Mouse (Mus musculus) neural tube, embryonic 11.5 days (tissue): ENCODE measurements around the gene Fam25c. TPM values are rescaled to one million over a fixed set of nuclear protein-coding genes. Genes with fewer than 3 reads are reported as not detected.

Source experiments
- ATAC-seq: fragments of 200-750 bp; cut with Nextera tagmentation; 2 replicates; pipeline ENCODE4 v1.8.0; 2017; ENCODE audit warnings: moderate number of reproducible peaks, mild to moderate bottlenecking, moderate TSS enrichment, moderate library complexity; ENCODE audit not compliant: insufficient read depth, low FRiP score, low TSS enrichment
- DNase-seq: peaks from one replicate; pipeline ENCODE4 v3.0.0-alpha.2; 2015; ENCODE audit warnings: low spot score
- H3K27ac ChIP-seq: fragments of 300-500 bp; sonication (generic); 2 replicates; pipeline ENCODE4 v1.5.1; 2014; ENCODE audit warnings: low read depth, mild to moderate bottlenecking, low read length
- H3K27me3 ChIP-seq: fragments of 300-500 bp; sonication (generic); 2 replicates; pipeline ENCODE4 v1.6.1; 2014; ENCODE audit warnings: mild to moderate bottlenecking, low read length, mixed read lengths; ENCODE audit not compliant: control insufficient read depth, insufficient read depth
- H3K36me3 ChIP-seq: fragments of 300-500 bp; sonication (generic); 2 replicates; pipeline ENCODE4 v1.6.1; 2014; ENCODE audit warnings: mild to moderate bottlenecking, low read length, moderate library complexity, mixed read lengths; ENCODE audit not compliant: control insufficient read depth, insufficient read depth
- H3K4me1 ChIP-seq: fragments of 300-500 bp; sonication (generic); 2 replicates; pipeline ENCODE4 v1.6.1; 2014; ENCODE audit warnings: low read length, mixed read lengths; ENCODE audit not compliant: control insufficient read depth, insufficient read depth
- H3K4me2 ChIP-seq: fragments of 300-500 bp; sonication (generic); 2 replicates; pipeline ENCODE4 v1.6.1; 2014; ENCODE audit warnings: low read depth, mild to moderate bottlenecking, moderate library complexity
- H3K4me3 ChIP-seq: fragments of 300-500 bp; sonication (generic); 2 replicates; pipeline ENCODE4 v1.5.1; 2014; ENCODE audit warnings: low read depth, low read length
- H3K9ac ChIP-seq: fragments of 300-500 bp; sonication (generic); 2 replicates; pipeline ENCODE4 v1.6.1; 2014; ENCODE audit warnings: mild to moderate bottlenecking, low read length
- H3K9me3 ChIP-seq: fragments of 300-500 bp; sonication (generic); 2 replicates; pipeline ENCODE4 v1.6.1; 2016; ENCODE audit warnings: low read length; ENCODE audit not compliant: control insufficient read depth
- WGBS: fragments of 180-500 bp; shearing (Covaris S2); extraction: QIAGEN DNeasy Blood & Tissue Kit; methylation state at CpG from one replicate; pipeline ENCODE4 v1.1.7; 2014; 5-methylcytosine and 5-hydroxymethylcytosine counted together
- polyA plus RNA-seq: library from polyadenylated mRNA; unstranded; fragments of >200 nt; fragmentation: Nextera tagmentation; extraction: Ambion mirVana; gene quantifications from 2 replicates; pipeline ENCODE4 v1.2.1, GENCODE M21; 2014

The Fam25c gene
- polyA plus RNA-seq, 1 experiment from 2014 or later = not detected

DNA sequence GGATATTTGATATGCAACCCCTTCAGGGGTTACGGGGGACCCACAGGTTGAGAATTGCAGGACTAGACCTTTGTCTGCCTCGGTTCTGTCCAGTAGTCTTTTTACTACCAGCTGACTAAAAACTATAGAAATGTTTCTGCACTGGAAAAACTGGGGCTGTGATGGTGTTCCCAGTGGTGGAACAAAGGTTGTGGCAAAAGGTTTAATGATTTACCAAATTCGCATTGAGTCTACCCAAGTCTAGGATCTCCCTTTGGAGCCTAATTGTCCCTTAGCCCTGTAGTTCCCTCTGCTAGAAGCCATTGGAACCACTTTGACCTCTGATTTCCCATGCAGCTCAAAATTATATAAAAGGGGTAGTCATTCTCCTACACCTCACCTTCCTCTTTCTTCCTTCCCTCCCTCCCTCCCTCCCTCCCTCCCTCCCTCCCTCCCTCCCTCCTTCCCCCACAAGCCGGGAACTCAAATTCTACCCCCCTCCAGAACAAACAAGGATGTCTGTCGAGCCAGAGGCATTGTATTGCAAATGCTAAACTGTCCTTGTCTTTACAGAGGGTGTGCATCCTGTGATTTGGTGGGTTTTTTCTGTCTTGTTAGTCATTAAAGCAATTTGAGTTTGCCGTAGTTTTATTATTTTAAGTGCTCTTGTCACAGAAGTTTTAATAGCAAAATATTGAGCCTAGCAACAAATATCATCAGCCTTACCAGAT, 42.7 kb downstream of the Fam25c start:
- no peaks in the 10 kb centered on the region for H3K27me3 ChIP-seq

DNA sequence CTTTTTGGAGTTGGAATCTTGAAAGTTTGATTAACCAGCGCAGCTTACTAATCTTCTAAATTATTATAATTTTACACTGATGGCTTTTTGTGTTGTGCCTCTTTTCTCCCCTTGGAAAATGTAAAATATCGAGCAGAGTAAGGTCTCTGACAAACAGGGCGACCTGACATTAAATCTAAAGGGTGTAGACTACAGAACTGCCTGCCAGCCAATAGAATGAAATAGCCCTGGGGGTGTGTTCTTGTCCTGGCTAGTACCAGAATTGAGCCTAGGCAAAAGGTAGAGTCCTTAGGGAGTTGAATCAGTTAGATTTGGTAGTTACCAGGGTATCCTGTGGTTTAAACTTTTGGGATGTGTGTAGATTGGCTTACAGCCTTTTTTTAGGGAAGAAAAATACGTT, 43.5 kb downstream of the Fam25c start:
- peak; percentile 24 for DNase-seq
- Histone ChIP-seq H3K27me3 (no peaks in the 10 kb centered on the region), H3K4me3 (peak overlapping the region; percentile 89), H3K9me3 (no peaks in the 10 kb centered on the region), H3K27ac (no peak overlapping the region), H3K4me2 (peak overlapping the region; percentile 69), H3K36me3 (no peaks in the 10 kb centered on the region), H3K9ac (peak overlapping the region; percentile 95), H3K4me1 (peaks cover 13% of the 10 kb centered on the region; the same call in 1 of the 2 replicates)
- ATAC-seq = no peak
- WGBS = 2% methylated on average over 4 of the region's 4 CpGs

More for the DNA sequence above, 42.7 kb downstream of the Fam25c start:
- no peaks in the 10 kb centered on the region for H3K36me3 ChIP-seq
- peak overlapping the region; percentile 69 for H3K4me2 ChIP-seq
- peaks cover 13% of the 10 kb centered on the region; the same call in 1 of the 2 replicates for H3K4me1 ChIP-seq
- 13% methylated on average over 6 of the region's 6 CpGs for WGBS
- peak overlapping the region; percentile 89 for H3K4me3 ChIP-seq
- ATAC-seq = no peak
- no peaks in the 10 kb centered on the region for H3K9me3 ChIP-seq
- DNase-seq = no peak
- H3K9ac ChIP-seq = 0 out of 2 replicates have a peak overlapping the region, but pooled peaks have one; percentile 29
- H3K27ac ChIP-seq = no peak overlapping the region

DNA sequence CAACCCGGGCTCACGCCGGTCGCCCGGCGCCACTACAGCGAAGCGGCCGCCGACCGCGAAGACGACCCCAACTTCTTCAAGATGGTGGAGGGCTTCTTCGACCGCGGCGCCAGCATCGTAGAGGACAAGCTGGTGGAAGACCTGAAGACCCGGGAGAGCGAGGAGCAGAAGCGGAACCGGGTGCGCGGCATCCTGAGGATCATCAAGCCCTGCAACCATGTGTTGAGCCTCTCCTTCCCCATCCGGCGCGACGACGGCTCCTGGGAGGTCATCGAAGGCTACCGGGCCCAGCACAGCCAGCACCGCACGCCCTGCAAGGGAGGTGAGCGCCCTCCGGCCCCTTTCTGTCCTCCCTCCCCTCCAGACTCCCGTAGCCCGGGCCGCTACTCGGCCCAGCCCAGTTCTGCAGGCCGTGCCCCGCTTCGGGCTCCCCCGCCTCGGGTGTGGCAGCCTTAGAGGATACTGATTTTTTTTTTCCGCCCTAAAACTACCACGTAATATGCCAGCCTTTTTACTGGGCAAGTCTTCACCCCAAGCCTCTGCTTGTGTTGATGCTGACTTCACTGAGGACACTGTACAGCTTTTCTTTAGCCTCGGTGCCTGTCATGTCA, 44.1 kb downstream of the Fam25c start:
- Histone ChIP-seq H3K9me3 (no peaks in the 10 kb centered on the region), H3K27ac (peak overlapping the region; percentile 96), H3K4me3 (peak overlapping the region; percentile 89), H3K36me3 (no peaks in the 10 kb centered on the region), H3K4me1 (peaks cover 13% of the 10 kb centered on the region; the same call in 1 of the 2 replicates), H3K4me2 (peak overlapping the region; percentile 69), H3K9ac (peak overlapping the region; percentile 95), H3K27me3 (no peaks in the 10 kb centered on the region)
- ATAC-seq = peak; percentile 37
- DNase-seq = no peak
- WGBS = under 1% methylated on average over 46 of the region's 47 CpGs

DNA sequence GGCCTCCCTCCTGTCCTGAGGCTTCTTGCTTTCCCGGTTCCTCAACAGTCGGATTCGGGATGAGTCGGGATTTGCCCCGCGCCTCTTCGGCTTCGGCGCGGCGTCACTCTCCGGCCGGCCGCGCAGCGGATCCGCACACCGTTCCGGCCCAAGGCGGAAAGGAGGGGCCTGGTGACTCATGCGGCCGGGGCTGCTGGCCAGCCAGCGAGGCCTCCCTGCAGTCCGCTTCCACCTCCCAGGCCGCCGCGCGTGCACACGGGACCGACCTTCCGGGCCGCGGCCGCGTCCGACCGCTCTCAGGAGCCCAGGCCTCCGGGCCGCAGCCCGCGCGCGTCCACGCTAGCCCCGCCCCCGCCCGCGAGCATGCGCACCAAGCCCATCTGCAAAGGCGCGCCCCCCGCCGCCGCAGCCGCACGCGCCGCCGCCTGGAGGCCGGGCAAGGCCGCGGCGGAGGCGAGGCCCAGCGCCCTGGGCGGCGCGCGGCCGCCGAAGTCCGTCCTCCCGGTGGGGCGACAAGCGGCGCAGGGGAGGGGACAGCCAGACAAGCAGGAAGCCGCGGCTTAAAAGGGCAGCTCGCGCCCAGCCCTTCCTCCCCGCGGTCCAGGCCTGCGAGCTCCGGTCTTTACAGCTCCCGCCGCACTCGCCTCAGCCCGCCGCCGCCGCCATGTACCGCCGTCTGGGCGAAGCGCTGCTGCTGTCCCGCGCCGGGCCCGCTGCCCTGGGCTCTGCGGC, 44.8 kb downstream of the Fam25c start, which contains the start of the genes Shld2 and Glud1:
Gene Shld2, minus strand, starts transcription at position 260 of the 732 bp plus-strand sequence.
Gene Glud1, plus strand, starts transcription at position 494 of the 732 bp plus-strand sequence.
- under 1% methylated on average over 69 of the region's 100 CpGs for WGBS

DNA sequence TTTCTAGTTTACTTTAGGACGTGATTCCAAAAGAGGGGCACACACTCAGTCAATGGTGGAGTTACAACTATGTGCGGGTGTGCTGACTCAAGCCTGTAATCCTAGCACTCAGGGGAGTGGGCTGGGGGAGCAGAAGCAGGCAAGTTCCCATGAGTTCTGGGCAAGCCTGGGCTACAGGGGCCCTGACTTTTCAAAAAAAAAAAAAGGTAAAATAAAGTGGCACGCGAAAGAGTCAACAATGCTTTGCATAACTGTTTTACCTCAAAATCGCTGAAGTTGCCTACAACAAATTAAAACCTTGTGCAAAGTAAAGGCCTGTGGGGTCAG, 45.4 kb downstream of the Fam25c start:
- H3K4me3 ChIP-seq = peak overlapping the region; percentile 89
- ATAC-seq (no peak), DNase-seq (no peak)
- no peaks in the 10 kb centered on the region for H3K27me3 ChIP-seq
- H3K4me2 ChIP-seq = peak overlapping the region; percentile 42
- H3K4me1 ChIP-seq = peaks cover 13% of the 10 kb centered on the region; the same call in 1 of the 2 replicates
- peak overlapping the region; percentile 95 for H3K9ac ChIP-seq
- peak overlapping the region; percentile 96 for H3K27ac ChIP-seq
- no peaks in the 10 kb centered on the region for H3K36me3 ChIP-seq
- H3K9me3 ChIP-seq = no peaks in the 10 kb centered on the region
- WGBS = 15% methylated on average over 5 of the region's 5 CpGs

More for the DNA sequence above, 44.8 kb downstream of the Fam25c start, which contains the start of the genes Shld2 and Glud1:
- Histone ChIP-seq H3K9me3 (no peaks in the 10 kb centered on the region), H3K4me2 (peak within 1 kb of the TSS; percentile 69), H3K4me1 (peaks cover 13% of the 10 kb centered on the region; the same call in 1 of the 2 replicates), H3K9ac (peak within 1 kb of the TSS; percentile 95), H3K36me3 (no peaks in the 10 kb centered on the region), H3K4me3 (peak within 1 kb of the TSS; percentile 89), H3K27me3 (no peaks in the 10 kb centered on the region), H3K27ac (peak within 1 kb of the TSS; percentile 96)
- peak; percentile 97 for ATAC-seq
- DNase-seq = peak; percentile 97

DNA sequence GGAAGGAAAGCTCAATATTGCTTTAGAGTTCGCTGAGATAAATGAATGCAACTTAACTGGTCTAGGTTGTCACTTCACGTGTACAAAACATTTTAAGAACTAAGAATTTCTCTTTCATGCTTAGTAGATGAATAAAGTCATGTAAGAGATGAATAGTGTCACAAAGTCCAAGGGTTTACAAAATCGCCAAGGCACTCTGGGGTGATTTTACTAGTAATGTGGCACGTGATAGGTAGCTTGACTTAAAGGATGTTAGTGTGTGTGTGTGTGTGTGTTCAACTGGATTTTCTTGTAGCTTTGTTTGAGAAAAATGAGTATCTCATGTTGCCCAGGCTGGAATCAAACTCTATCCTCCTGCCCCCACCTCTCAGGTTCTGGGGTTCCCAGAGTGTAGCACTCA, 46.0 kb downstream of the Fam25c start:
- no peak overlapping the region for H3K9ac ChIP-seq
- peaks cover 13% of the 10 kb centered on the region; the same call in 1 of the 2 replicates for H3K4me1 ChIP-seq
- H3K9me3 ChIP-seq = no peaks in the 10 kb centered on the region
- no peak overlapping the region for H3K4me2 ChIP-seq
- DNase-seq (no peak), ATAC-seq (no peak)
- H3K36me3 ChIP-seq = no peaks in the 10 kb centered on the region
- no peak overlapping the region for H3K27ac ChIP-seq
- WGBS = 95% methylated on average over 4 of the region's 4 CpGs
- no peak overlapping the region for H3K4me3 ChIP-seq
- no peaks in the 10 kb centered on the region for H3K27me3 ChIP-seq

DNA sequence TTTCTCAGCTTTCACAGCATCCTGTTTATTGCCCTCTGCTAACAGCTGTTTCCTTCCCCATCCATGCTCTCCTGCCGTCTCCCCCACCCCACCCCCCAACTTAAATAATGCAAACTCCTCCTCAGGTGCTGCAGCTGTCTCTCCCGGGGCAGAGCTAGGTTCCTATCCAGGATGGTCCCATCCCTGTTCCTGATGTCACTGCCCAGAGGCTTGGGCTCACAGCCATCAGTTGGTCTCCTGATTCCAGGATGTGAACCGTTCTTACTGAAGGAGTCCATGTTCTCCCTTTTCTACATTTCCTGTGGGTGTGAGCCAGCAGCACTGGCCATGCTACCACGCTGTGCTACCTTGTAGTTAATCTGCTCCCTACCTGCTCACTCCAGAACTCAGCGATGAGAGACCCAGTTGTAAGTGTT, 52.0 kb downstream of the Fam25c start:
- H3K4me2 ChIP-seq = no peak overlapping the region
- DNase-seq (no peak), ATAC-seq (no peak)
- H3K27ac ChIP-seq = no peak overlapping the region
- no peaks in the 10 kb centered on the region for H3K4me1 ChIP-seq
- WGBS = 23% methylated on average over 5 of the region's 5 CpGs
- H3K27me3 ChIP-seq = no peaks in the 10 kb centered on the region
- H3K9me3 ChIP-seq = no peaks in the 10 kb centered on the region
- no peak overlapping the region for H3K9ac ChIP-seq
- H3K4me3 ChIP-seq = no peak overlapping the region
- H3K36me3 ChIP-seq = no peaks in the 10 kb centered on the region

DNA sequence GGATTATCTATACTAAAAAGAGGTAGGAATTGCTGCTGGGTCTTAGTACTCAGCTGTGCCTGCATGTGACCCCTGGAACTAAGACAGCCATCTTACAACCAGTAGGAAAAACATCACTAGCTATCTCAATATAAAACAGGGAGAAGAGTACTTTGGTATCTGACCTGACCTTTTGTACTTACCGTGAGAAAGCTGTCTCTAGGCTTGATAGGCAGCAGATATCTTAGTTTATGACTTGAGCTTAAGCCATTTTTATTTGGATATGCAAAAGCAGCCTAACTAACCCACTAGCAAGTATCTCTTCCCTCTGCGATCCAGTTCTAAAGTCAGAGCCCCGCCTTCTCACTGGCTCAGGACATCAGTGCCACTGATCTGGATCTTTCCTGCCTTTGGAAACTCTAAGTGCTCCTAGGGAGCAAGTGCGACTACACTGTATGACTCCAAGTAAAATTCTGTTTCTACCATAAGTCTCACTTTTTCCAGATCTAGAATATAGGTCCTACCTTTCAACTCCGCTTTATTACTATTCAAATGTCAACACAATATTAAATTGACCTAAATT, 52.5 kb downstream of the Fam25c start:
- no peak for ATAC-seq
- no peak overlapping the region for H3K27ac ChIP-seq
- H3K9ac ChIP-seq = no peak overlapping the region
- H3K27me3 ChIP-seq = no peaks in the 10 kb centered on the region
- DNase-seq = no peak
- no peaks in the 10 kb centered on the region for H3K9me3 ChIP-seq
- H3K4me1 ChIP-seq = no peaks in the 10 kb centered on the region
- H3K4me2 ChIP-seq = no peak overlapping the region
- H3K36me3 ChIP-seq = no peaks in the 10 kb centered on the region
- H3K4me3 ChIP-seq = no peak overlapping the region
- 76% methylated on average over 5 of the region's 5 CpGs for WGBS
